Mouse (Mus musculus): ENCODE results near the gene Gm10135. TPM values are rescaled to one million over a fixed set of nuclear protein-coding genes. Genes with fewer than 3 reads are reported as not detected.

The Gm10135 gene
- polyA plus RNA-seq, 1 experiment: not detected

GRCm38 (mm10) chr5:72927074-72927473 lies 47.4 kb downstream of the Gm10135 start:
- H3K4me3 ChIP-seq (ENCODE audit: insufficient read depth, low read length): no peak overlapping the region
- TF ChIP-seq CTCF (IDR thresholded peaks at IDR 0.05; ENCODE audit: borderline replicate concordance, insufficient read depth, low read length) (no peak), POLR2A (IDR thresholded peaks at IDR 0.05; ENCODE audit: low read depth, low read length) (no peak)

GRCm38 (mm10) chr5:72922796-72923195 lies 51.7 kb downstream of the Gm10135 start:
- no peaks in the 10 kb centered on the region; the same call in 1 of the 2 replicates for H3K4me1 ChIP-seq (ENCODE audit: control insufficient read depth, insufficient read depth, low read length)
- no peak for TF ChIP-seq CTCF (IDR thresholded peaks at IDR 0.05; ENCODE audit: borderline replicate concordance, insufficient read depth, low read length)
- TF ChIP-seq POLR2A (IDR thresholded peaks at IDR 0.05; ENCODE audit: low read depth, low read length): no peak
- H3K4me3 ChIP-seq (ENCODE audit: insufficient read depth, low read length): no peak overlapping the region
- no peak overlapping the region for H3K27ac ChIP-seq (ENCODE audit: insufficient read depth, low read length)

More at GRCm38 (mm10) chr5:72927074-72927473, 47.4 kb downstream of the Gm10135 start:
- H3K27ac ChIP-seq (ENCODE audit: insufficient read depth, low read length): no peak overlapping the region
- no peaks in the 10 kb centered on the region for H3K4me1 ChIP-seq (ENCODE audit: control insufficient read depth, insufficient read depth, low read length)

- TF ChIP-seq CTCF (IDR thresholded peaks at IDR 0.05; ENCODE audit: borderline replicate concordance, insufficient read depth, low read length) (no peak), POLR2A (IDR thresholded peaks at IDR 0.05; ENCODE audit: low read depth, low read length) (no peak)
- H3K4me1 ChIP-seq (ENCODE audit: control insufficient read depth, insufficient read depth, low read length): peaks cover 10% of the 10 kb centered on the region
- H3K4me3 ChIP-seq (ENCODE audit: insufficient read depth, low read length): no peak overlapping the region
- H3K27ac ChIP-seq (ENCODE audit: insufficient read depth, low read length): no peak overlapping the region
Observed at GRCm38 (mm10) chr5:72921171-72921570, 53.3 kb downstream of the Gm10135 start.

- Histone ChIP-seq H3K4me3 (ENCODE audit: insufficient read depth, low read length) (no peak overlapping the region), H3K27ac (ENCODE audit: insufficient read depth, low read length) (no peak overlapping the region), H3K4me1 (ENCODE audit: control insufficient read depth, insufficient read depth, low read length) (peaks cover 11% of the 10 kb centered on the region)
- TF ChIP-seq POLR2A (IDR thresholded peaks at IDR 0.05; ENCODE audit: low read depth, low read length) (no peak), CTCF (IDR thresholded peaks at IDR 0.05; ENCODE audit: borderline replicate concordance, insufficient read depth, low read length) (no peak)
Observed at GRCm38 (mm10) chr5:72920416-72920815, 54.1 kb downstream of the Gm10135 start.

GRCm38 (mm10) chr5:72916851-72917250 lies 57.7 kb downstream of the Gm10135 start:
- Histone ChIP-seq H3K4me1 (ENCODE audit: control insufficient read depth, insufficient read depth, low read length) (peaks cover 15% of the 10 kb centered on the region), H3K27ac (ENCODE audit: insufficient read depth, low read length) (no peak overlapping the region), H3K4me3 (ENCODE audit: insufficient read depth, low read length) (no peak overlapping the region)
- TF ChIP-seq CTCF (IDR thresholded peaks at IDR 0.05; ENCODE audit: borderline replicate concordance, insufficient read depth, low read length): no peak
- TF ChIP-seq POLR2A (IDR thresholded peaks at IDR 0.05; ENCODE audit: low read depth, low read length): no peak

GRCm38 (mm10) chr5:72916048-72916447 lies 58.5 kb downstream of the Gm10135 start:
- TF ChIP-seq POLR2A (IDR thresholded peaks at IDR 0.05; ENCODE audit: low read depth, low read length) (no peak), CTCF (IDR thresholded peaks at IDR 0.05; ENCODE audit: borderline replicate concordance, insufficient read depth, low read length) (no peak)
- H3K4me1 ChIP-seq (ENCODE audit: control insufficient read depth, insufficient read depth, low read length): peaks cover 15% of the 10 kb centered on the region
- no peak overlapping the region for H3K27ac ChIP-seq (ENCODE audit: insufficient read depth, low read length)
- peak overlapping the region; percentile 80 for H3K4me3 ChIP-seq (ENCODE audit: insufficient read depth, low read length)

Other genes with a start within 250 kb of the Gm10135 start
- 0.12 and 0.16 TPM in 2 replicates for gene Txk, start 221.9 kb downstream of the Gm10135 start, polyA plus RNA-seq (2011; ENCODE audit: insufficient read length, low read depth, missing spikeins)
- 9.4 and 17.0 TPM in 2 replicates for gene Tec, start 106.2 kb downstream of the Gm10135 start, polyA plus RNA-seq (2011; ENCODE audit: insufficient read length, low read depth, missing spikeins)
- gene Slain2, start 60.4 kb downstream of the Gm10135 start, polyA plus RNA-seq (2011; ENCODE audit: insufficient read length, low read depth, missing spikeins): 59.6 and 62.0 TPM in 2 replicates
- not detected in 2 replicates for gene Slc10a4, start 32.2 kb upstream of the Gm10135 start, polyA plus RNA-seq (2011; ENCODE audit: insufficient read length, low read depth, missing spikeins)

All from embryonic fibroblast, embryonic 13.5 days (primary cell).